Mouse (Mus musculus): Measurements from ENCODE around the gene Ambp.

GRCm38 (mm10) chr4:63194366-63194765 is 39.8 kb upstream of the Ambp start:
- no peak for TF ChIP-seq CTCF (IDR thresholded peaks at IDR 0.05; ENCODE audit: low read depth, low read length)
- no peak for TF ChIP-seq TAL1 (conservative IDR thresholded peaks at IDR 0.05; ENCODE audit: low read depth, low read length)
- TF ChIP-seq GATA1 (IDR thresholded peaks at IDR 0.05; ENCODE audit: borderline replicate concordance, low read length): no peak
